Mouse (Mus musculus) T-cell, adult 2 months (primary cell): ENCODE data around the gene Figla.

Source experiments
- DNase-seq: peaks from one replicate; pipeline ENCODE4 v3.0.0; 2022; ENCODE audit warnings: low spot score

The Figla gene

DNA sequence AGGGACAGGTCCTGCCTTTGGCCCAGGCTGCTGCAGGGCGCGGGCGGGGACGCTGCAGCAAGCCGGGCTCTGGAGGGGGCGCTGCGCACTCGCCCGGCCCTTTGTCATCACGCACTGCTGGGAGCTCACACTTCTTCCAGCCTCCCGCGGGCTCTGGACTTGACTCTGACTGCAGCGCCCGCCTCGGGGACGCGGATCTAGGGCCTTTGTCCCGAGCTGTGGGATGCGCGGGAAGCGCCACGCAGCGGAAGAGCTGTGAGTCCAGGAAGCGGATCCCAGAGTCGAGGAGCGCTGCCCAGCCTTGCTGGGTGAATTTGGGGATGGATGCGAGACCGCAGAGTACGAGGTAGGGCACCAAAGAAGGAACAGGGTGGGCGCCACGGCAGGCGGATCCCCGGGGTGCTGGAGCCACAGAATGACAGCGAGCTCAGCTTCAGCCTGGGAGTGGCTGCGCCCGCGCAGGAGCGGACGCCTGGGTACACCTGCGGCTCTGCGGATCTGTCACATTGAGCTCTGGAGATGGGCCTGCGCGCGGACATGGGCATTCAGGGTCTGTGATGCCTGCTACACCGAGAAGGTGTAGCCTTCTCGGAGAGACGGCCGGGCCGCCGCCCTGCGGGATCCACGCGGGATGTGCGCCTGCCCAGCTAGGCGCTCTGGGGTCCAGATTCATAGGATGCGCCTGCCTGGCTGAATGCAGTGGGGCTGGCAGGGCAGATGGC is 12.8 kb downstream of the Figla start, which contains the start of gene Add2:
Gene Add2, plus strand, starts transcription at position 81 of the 722 bp plus-strand sequence.
- DNase-seq: no peak

DNA sequence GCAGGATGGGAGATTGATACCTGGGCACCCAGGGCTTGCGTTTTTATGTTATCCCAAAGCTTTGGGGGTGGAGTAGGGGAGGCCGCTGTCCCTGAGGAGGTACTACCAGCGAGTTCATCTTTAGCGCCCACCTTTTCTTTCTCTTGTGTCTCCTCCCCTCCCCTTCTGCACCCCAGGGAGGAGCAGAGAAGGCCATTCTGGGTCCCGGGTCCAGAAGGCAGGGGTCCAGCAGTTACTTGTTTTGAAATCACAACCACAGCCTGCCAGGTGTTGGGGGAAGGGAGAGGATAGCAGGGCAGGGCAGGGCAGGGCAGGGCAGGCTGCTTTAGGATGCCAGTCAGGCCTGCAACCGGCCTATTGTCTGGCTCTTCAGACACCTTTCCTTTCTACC is 13.3 kb downstream of the Figla start:
- DNase-seq: no peak

DNA sequence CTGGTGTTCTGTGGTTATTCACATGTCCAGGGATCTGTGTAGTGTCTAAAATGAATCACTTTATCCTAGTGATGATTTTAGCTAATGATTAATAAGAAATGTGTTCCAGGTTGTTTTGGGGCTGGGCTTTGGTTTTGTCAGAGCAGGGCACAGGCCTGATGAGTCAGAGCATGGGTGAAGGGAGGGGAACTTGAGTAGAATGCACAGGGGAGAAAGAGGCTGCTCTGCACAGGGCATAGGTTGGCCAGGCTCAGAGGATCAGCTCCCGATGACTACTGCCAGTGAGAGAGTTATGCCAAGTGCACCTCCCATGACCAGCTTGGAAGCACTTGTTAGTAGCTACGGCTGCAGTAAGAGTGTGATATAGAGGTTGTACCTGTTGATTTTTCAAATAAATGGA is 15.6 kb downstream of the Figla start:
- DNase-seq: no peak

DNA sequence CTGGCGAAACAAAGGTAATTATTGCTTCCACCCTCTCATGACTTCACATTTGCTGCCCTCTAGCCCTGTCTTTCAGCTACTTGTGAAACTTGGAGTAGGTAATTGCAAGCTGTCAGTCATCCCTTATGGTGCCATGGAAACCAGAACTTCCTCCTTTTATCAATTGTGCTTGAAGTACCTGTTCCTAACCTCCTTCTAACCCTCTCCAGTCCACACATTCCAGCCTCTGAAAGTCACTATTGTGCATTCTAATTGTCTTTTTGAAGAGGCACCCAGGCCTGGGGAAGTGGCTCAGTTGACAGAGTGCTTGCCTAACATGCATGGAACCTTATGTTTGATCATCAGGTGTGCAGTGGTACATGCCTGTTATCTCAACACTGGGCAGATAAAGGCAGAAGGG is 17.7 kb downstream of the Figla start:
- no peak for DNase-seq

DNA sequence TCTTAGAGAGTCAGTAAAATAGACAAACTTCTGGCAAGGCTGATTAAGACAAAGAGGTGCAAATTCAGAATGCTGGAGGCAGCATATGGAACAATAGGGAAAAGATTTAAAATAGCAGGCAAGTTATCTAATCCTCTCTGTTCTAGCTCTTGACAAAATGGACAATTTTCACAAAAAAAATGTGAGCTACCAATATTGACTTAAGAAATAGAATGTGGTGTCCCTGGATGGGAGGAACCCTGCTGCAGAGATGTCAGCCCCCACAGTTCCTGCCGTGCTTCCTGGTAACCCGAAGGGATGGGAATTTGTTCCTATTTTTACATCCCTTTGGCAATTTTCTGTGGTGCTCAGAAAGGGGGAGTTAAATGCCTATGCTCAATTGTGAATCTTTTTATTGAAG is 22.9 kb downstream of the Figla start:
- no peak for DNase-seq

DNA sequence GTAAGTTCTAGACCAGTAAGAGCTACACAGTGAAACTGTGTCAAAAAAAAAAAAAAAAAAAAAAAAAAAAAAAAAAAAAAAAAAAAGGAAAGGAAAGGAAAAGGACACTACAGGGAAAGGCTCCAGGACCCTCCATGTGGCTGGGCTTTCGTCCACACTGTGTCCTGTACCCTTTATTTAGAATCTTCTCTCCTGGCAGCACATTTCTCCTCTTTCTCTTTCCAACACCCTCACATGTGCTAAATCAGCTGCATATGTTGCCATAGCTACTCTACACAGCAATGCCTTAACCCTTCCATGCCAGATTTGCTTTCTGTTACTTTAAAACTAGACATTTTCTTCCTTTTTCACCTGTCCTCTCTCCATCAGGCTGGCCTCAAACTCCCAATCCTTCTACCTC is 24.2 kb downstream of the Figla start:
- DNase-seq: no peak

DNA sequence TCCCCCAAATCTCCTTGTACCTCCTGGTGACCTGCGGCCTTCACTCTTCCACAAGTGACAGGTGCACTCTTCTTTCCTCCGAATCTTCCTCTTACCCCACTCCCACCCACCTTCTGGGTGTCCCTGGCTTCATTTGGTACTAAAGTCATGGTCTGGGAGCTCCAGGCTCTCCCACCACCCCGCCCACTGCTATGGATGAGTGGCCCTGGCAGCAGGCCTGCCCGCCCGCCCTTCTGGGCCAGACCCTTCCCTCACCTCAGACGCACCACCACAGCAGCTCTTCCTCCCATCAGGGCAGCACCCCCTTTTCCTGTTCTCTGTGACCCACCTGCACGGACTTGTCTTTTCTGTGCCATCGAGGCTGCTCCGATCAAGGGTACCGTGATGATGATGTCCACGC is 31.5 kb downstream of the Figla start:
- no peak for DNase-seq

DNA sequence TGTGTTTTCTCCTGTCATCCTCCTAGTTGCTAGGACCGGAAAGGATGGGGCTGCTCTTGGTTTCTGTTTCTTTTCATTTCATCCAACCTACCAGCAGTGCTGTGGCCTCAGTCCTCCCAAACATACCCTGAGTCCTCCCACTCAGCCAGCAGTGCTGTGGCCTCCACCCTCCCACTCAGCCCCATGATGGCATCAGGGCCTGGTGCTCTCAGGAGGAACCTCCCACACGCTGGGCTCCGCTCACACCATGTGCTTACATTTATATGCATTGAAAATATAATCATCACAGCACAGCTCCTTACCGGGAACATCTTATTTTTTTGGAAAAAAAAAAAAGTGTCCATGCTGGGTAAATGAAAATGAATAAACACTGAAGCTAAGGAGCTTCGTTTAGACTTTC is 32.5 kb downstream of the Figla start:
- DNase-seq: no peak

DNA sequence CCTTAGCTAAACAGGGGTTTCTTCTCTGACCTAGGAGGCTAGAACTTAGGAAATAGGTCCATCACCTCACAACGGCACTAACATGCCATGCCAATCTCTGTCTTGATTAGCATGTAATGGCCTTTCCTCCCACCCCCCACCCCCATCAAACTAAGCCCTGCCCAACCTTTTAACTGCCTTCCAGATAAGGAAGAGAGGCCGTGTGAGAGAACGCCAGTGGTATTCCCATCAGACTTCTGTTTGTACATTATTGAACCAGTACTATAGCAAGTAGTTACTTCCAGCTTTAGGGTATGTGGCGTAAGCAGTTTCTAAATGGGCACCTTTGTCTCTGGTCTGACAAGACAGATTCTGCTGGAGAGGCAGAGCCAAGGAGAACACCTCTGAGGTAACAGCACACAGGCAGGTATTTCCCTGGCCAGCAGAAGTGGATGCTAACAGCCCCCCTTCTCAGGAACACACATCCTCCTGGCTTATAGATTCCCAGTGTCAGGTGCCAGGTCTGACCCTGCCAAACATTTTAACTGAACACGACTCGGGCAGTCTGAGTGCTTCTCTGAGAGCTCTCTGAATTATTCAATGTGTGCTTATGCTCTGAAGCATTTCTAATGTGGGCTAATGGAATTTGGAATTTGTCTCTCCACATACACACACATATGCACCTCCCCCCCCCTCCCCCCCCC is 34.8 kb downstream of the Figla start:
- DNase-seq: no peak

DNA sequence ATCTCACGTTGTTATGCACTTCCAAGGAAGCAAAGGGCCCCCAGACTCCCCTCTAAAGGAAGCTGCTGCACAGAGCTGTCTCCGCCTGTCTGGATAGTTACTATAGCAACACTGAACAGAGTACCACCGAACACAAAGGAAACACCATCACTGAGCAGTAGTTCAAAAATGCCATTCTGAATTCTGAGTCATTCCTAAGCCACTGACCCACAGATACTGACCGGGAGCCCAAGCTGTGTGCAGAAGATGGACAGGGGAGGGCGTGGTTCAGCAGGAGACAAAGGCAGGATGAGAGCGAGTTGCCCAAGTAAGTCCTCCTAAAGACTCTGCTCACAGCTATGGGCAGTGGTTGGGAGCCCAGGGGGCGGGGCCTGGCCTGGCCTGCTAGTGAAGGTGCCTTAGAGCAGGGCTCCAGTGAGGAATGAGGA is 36.1 kb downstream of the Figla start:
- no peak for DNase-seq

DNA sequence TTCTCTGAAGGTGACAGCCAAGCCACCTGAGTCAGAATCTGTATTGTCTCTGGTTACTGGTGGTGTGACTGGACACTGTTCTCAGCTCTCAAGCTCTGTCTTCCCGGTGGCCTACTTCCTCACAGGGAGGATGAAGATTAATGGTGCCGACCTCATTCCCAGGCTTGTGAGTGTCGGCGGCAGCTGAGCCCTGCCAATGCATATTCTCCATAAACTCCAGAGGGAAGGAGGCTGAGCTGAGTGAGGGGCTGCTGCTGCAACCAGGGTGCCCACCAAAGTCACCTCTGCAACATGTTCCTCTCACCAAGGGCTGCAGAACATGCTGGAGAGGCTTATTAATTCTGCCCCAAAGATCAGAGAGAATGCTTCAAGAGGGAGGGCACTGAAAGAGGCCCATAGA is 36.6 kb downstream of the Figla start:
- DNase-seq: no peak

DNA sequence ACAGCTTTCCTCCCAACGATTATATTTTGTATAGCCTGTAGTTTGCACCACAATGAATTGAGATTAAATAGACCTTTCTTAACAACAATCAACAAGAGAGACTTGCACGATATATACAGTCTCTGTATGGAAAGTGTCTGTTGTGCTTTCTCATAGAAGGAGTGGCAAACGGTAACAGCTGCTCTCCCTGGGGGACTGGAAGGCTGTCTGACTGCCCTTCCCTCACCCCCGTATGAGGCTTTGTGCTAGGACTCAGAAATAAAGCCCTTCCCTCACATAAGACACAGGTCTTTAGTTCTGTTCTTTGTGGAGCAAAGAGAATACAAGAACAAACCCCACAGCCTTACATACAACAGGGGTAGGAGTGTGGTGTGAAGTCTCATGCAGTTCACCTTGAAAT is 37.1 kb downstream of the Figla start:
- no peak for DNase-seq

DNA sequence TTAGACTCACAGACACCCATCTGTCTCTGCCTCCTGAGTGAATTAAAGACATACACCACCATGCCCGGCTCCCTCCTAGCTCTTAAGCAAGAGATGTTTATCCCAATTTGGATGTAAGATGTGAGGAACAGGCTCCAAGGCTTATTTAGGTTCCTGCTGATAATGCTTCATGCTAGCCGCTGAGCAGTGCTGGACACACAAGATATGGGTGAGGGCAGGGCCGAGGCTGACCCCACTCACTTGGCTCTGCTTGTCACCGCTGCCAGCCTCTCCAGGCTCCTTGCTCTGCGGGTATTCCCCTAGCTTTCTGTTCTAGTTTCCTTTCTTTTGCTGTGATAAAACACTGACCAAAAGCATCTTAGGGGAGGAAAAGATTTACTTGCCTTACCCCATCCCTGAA is 37.6 kb downstream of the Figla start:
- no peak for DNase-seq

DNA sequence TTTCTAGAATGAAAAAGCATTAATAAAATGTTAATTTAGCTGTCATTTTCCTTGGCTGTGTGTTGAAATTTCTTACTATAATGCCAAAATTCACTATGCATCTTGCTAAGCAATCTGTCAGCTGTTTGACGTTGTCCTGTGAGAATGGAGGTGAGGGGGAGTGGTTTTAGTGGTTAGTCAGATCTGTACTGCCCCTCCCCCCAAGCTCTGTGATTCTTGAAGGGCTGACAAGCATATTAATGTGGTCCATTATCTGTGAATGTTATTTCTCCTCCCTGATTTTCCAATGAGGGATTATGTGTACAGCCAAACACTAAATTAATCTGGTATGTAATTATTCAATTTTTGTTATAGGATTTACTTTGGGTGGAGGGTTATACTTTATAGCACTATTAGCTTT is 42.5 kb downstream of the Figla start:
- DNase-seq: no peak

DNA sequence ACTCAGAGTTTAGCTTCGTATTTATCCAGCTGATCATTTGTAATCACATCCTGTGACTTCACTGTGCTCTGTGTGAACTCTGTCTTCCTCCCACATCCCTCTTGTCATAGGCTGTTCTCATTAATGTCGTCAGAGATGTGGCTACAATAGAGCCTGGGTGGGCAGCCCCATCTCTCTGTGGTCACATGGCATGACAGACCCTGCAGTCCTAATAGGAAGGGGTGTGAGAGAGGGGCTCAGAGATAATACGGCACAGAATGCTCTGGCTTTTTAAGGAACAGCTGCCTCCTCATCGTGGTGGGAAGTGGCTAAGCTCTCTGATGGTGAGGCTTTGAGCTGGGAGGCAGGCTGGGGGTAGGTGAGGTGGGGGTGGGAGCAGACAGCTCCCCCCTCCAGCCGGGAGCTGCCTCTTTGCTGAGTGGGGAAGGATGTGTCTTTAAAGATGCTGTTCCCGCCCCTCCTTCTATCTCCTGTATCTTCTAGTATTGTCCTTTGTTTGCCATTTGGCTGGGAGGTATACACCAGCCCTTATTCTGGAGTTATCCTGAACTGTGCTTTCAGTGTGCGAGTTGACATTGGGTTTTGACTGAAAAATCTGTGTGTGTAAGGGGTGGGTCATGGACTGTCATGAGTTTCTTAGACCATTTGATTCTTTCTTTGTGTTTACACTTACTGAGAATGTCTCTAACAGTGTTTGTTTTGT is 43.3 kb downstream of the Figla start:
- peak; percentile 49 for DNase-seq

DNA sequence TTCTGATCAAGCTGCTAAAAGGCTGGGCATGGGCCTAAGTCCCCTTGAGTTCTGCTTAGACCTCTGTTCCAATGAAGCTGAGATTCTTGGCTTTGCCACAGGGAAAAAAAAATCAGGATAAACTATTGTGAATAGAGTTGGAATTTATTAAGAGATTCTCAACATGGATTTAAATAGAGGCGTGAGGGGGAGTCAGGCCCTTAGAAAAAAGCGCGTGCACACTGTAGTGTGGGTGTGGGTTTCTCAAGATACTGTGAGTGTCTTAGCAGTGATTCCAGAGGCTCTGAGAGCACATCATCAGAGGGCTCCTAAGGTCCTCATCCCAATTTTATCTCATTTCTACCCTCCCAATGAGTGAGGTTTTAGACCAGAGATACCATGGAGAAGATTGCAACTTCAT is 44.2 kb downstream of the Figla start:
- DNase-seq: no peak

DNA sequence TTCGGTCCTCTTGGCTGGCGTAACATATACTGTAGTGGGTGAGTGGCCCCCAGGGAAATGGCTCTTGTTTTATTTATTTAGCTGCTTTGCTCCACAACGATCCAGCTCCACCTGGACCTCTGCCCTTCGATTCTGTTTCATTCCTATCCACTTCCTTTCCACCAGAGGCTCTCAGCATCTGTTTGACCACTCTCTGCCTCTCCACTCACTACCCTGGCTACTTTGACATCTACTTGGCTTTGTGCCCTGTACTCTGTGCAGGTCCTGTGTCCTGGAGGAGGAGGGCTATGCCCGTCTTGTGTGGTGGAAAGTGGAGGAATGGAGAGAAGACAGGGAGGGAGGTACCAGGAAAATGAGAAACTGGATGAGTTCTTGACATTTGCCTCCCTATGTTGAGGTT is 46.3 kb downstream of the Figla start:
- no peak for DNase-seq

DNA sequence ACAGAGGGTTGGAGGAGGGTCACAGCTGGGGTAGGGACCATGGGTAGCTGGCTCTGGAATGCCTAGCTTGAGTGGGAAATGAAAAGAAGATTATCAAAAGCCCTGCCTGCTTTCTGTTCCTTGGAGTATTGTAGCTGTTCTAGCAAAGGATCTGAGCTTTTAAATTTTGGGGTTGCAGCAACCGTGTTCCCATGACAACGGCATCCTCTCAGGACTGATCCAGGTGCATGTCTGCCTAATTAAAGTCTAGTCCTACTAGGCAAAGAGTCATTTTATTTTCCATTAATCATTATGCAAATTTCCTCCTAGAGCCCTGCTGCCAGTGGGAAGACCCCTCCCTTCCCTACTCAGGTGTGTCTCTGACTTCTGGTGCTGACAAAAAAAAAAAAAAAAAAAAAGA is 46.7 kb downstream of the Figla start:
- no peak for DNase-seq

DNA sequence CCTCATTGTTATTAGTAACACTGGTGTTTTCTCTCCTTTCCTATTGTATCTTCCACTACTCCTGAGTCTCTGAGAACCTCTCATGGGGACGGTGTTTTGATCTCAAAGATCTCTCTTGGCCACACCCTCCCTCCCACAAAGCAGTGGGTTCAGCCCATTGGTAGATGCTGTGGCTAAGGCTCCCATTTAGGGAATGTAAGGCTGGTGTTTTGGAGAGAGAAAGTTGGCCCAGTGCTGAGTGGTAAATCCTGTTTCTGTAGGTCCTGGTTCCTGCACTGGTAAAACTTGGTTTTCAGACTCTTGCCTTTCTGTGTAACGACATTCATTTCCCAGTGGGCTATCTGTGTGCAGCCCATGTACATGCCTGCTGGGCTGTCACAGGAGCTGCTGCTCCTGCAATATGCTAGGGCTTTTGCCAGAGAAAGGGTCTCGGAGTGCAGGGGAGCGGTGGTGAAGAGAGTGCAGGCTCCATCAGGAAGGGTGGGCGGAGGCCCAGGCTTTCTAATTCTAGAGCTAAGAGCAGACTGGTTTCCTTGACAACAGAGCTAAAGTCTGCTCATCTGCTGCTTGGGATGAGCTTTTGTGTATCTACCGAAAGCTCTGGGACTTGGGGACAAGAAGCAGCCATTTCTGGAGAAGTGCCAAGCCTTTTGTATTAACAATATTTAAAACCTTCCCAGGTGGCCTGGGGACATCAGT is 48.5 kb downstream of the Figla start:
- DNase-seq: no peak

DNA sequence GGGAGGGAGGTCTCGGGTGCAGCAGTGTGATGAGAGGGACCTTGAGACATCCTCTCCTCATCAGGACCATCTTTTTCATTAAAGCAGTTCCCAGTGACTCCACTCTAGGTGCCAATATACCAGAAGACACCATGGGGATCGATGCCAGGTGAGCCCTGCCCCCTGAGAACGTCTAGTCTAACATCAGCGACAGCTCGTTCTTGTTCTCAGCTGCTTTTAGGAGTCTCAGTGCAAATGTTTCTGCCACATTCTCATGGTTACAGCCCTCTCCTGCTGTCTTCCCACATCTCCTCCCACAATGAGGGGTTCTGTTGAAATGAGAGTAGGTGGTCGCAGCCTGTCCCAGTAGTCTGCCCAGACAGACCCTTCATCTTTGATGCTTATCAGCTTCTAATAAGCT is 50.8 kb downstream of the Figla start:
- no peak for DNase-seq

DNA sequence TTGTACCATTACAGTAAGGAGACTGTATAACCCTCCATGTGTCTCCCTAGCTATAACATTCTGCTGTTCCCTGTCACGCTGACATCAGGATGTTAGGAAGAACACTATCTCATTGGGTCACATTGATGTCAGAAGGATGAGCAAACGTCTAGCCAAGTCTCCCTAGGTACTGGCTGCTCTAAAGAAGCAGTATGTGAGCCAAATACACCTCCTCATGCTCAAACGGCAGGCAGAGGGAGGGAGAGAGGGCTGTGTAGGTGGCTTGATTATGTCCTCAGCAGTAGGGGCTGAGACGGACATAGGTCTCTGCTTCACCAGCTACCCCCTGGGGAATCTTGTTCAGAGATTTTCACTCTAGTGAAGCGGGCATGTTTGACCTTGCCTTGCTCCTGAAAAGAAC is 51.2 kb downstream of the Figla start:
- DNase-seq: no peak

DNA sequence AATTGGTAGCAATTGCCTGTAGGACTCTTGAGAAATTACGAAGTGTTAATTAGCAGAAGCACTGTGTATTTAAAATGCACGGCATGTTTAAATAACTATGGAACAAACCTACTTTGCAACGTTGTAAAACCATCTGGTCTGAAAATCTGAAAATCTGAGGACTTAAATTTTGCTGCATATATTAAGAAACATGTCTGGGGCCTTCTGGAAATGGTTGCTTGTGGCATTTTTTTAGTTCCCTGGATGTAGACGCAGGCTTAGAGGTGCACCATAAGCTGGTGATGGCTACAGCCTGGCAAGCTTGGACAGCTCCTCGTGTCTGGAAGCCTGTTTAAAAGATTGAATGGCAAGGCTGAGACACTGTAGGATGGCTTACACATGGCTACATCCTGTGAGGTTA is 53.0 kb downstream of the Figla start:
- no peak for DNase-seq

DNA sequence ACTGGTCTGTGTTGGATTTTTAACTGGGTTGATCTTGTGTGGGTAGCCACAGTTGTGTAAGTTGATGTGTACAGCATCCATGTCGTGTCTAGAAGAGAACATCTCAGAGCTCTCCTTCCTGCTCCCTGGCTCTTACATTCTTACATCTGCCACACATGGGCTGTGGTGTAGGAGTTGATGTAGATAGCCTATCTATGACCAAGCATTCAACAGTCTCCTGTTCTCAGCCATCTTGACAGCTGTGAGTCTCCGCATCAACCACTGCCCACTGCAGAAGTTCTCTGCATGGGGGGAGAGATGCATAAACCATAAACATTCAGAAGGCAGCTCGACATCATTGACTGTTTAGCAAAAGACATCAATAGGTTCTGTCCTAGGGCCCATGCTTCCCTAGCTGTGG is 53.9 kb downstream of the Figla start:
- no peak for DNase-seq
